Mouse (Mus musculus) small intestine, adult 2 months (tissue): ENCODE data around the gene Tmem131. TPM values are rescaled to one million over a fixed set of nuclear protein-coding genes. Genes with fewer than 3 reads are reported as not detected.

Source experiments
- H3K27ac ChIP-seq: fragments of 200-500 bp; 2 replicates; pipeline ENCODE4 v1.5.1; 2012; ENCODE audit warnings: low read depth, low read length, control low read depth, inconsistent platforms; ENCODE audit not compliant: insufficient read depth
- H3K27me3 ChIP-seq: fragments of 200-500 bp; 2 replicates; pipeline ENCODE4 v1.6.1; 2012; ENCODE audit warnings: mild to moderate bottlenecking, moderate library complexity, low read length, inconsistent platforms; ENCODE audit not compliant: control insufficient read depth, insufficient read depth
- H3K36me3 ChIP-seq: fragments of 200-500 bp; 2 replicates; pipeline ENCODE4 v1.6.1; 2012; ENCODE audit warnings: mild to moderate bottlenecking, low read length, control low read depth, inconsistent platforms; ENCODE audit not compliant: control insufficient read depth, insufficient read depth
- H3K4me1 ChIP-seq: fragments of 200-500 bp; 2 replicates; pipeline ENCODE4 v1.6.1; 2012; ENCODE audit warnings: low read length, inconsistent platforms, mixed read lengths; ENCODE audit not compliant: control insufficient read depth, insufficient read depth, insufficient read length
- H3K4me3 ChIP-seq: fragments of 200-500 bp; 2 replicates; pipeline ENCODE4 v1.5.1; 2012; ENCODE audit warnings: low read depth, mild to moderate bottlenecking, control low read depth, inconsistent platforms, low read length, moderate library complexity
- CTCF ChIP-seq: fragments of 200-500 bp; IDR thresholded peaks from 2 replicates; pipeline ENCODE4 v1.5.1; 2012; ENCODE audit warnings: low read depth, mild to moderate bottlenecking, control low read depth, inconsistent platforms, low read length, moderate library complexity, mixed read lengths; ENCODE audit not compliant: insufficient replicate concordance, insufficient read length; ENCODE audit errors: extremely low read depth
- POLR2A ChIP-seq: fragments of 200-500 bp; IDR thresholded peaks from 2 replicates; pipeline ENCODE4 v1.6.1; 2012; ENCODE audit warnings: low read depth, mild to moderate bottlenecking, control low read depth, inconsistent platforms, low read length, moderate library complexity
- WGBS: fragments of 180-500 bp; shearing (Covaris S2); methylation state at CpG from one replicate; pipeline ENCODE4 v1.1.7; 2018; 5-methylcytosine and 5-hydroxymethylcytosine counted together
- polyA plus RNA-seq: library from polyadenylated mRNA; depleted of rRNA; stranded (reverse); fragments of >200 nt; gene quantifications from 2 replicates; pipeline ENCODE4 v1.2.3, GENCODE M21; 2012; rRNA removed

Gene Tmem131
- polyA plus RNA-seq, 1 experiment, result 39.6 TPM

DNA sequence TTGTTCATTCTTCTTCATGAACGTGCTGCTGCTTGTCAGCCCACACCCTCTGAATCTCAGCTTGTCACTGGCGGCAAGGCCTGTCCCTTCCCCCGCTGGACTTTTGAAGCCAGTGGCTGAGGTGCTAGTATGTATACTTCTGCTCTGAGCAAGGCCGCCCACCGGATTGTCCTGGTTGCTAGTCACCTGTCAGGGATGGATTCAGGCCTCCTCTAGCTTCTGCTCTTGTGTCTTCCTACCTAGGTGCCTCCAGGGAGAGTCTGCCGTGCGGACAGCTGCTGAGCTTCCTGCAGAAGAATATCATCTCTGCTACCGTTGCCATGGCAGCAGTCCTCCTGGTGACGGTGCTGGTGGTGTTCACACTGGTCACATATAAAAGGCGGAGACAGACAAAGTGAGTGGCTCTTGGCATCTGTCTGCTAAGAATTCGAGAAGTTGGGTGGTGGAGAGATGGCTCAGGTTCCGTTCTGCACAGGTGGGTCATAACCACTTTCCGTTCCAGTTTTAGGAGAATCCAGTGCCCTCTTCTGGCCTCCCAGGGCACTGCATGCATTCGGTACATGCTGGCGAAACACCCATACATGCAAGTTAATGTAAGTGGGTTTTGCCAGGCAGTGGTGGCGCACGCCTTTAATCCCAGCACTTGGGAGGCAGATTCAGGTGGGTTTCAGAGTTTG lies 199.1 kb downstream of the Tmem131 start:
- 19% methylated on average over 17 of the region's 17 CpGs for WGBS
- Histone ChIP-seq H3K27me3 (peaks cover 8% of the 10 kb centered on the region; the same call in 1 of the 2 replicates), H3K27ac (no peak overlapping the region), H3K4me3 (peak overlapping the region; percentile 31), H3K4me1 (no peaks in the 10 kb centered on the region), H3K36me3 (no peaks in the 10 kb centered on the region)
- TF ChIP-seq POLR2A (no peak), CTCF (peak; percentile 71; the same call in 1 of the 2 replicates)

DNA sequence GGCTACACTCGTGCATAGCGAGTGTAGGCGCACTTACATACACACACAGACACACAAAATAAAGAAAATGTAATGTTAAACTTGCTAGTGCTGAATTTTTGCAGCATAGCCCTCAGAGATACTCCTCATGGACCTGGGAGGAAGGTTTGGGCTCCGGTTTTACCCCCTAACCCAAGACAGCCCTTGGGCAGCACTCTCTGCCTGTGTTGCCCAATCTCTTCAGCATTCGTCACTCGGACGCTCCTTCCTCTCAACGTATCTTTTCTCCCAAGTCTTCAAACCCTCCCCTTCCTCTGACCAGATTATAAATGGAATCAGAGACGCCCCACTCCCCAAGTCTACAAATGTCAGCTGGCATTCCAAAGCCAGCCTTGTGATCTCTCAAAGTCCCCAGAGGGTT lies 200.4 kb downstream of the Tmem131 start:
- Histone ChIP-seq H3K27ac (no peak overlapping the region), H3K4me1 (no peaks in the 10 kb centered on the region), H3K4me3 (no peak overlapping the region), H3K36me3 (no peaks in the 10 kb centered on the region), H3K27me3 (peaks cover 8% of the 10 kb centered on the region; the same call in 1 of the 2 replicates)
- TF ChIP-seq POLR2A (no peak), CTCF (no peak)
- WGBS, result 73% methylated on average over 9 of the region's 9 CpGs

Other genes with a start within 250 kb of the Tmem131 start
- not detected in 2 replicates for gene 4933424G06Rik, start 233.5 kb downstream of the Tmem131 start, polyA plus RNA-seq
- gene Actr1b, start 229.2 kb downstream of the Tmem131 start, polyA plus RNA-seq, result 61.6 and 81.6 TPM in 2 replicates
- gene Zap70, start 181.9 kb downstream of the Tmem131 start, polyA plus RNA-seq, result 7.1 and 13.1 TPM in 2 replicates
- 0.04 and 0.06 TPM in 2 replicates for gene Vwa3b, start 82.9 kb upstream of the Tmem131 start, polyA plus RNA-seq